Mouse (Mus musculus) ovary, adult 18-20 months (tissue): ENCODE results near the gene Rab30.

Source experiments
- DNase-seq: peaks from one replicate; pipeline ENCODE4 v3.0.0; 2022; ENCODE audit warnings: low spot score, mixed read lengths

Rab30 gene

GRCm38 (mm10) chr7:92842254-92842653 is 100.9 kb downstream of the Rab30 start:
- no peak for DNase-seq

GRCm38 (mm10) chr7:92848246-92848645 is 106.8 kb downstream of the Rab30 start:
- peak; percentile 40 for DNase-seq

GRCm38 (mm10) chr7:92866526-92866925 is 125.1 kb downstream of the Rab30 start:
- no peak for DNase-seq

GRCm38 (mm10) chr7:92870161-92870560 is 128.8 kb downstream of the Rab30 start:
- no peak for DNase-seq

- DNase-seq, result no peak
These were observed 130.2 kb downstream of the Rab30 start for GRCm38 (mm10) chr7:92871596-92871995.

GRCm38 (mm10) chr7:92874116-92874675 is 132.8 kb downstream of the Rab30 start, which contains the start of the genes Ddias and Prcp:
Ddias (minus strand) TSS chr7:92874247.
Prcp (plus strand) TSS chr7:92874470.
- peak; percentile 84 for DNase-seq

GRCm38 (mm10) chr7:92874761-92875408 is 133.5 kb downstream of the Rab30 start:
- DNase-seq, result peak; percentile 89

GRCm38 (mm10) chr7:92876066-92876465 is 134.7 kb downstream of the Rab30 start:
- no peak for DNase-seq

- no peak for DNase-seq
These were observed 135.1 kb downstream of the Rab30 start for GRCm38 (mm10) chr7:92876538-92876937.

GRCm38 (mm10) chr7:92878575-92879285 is 137.3 kb downstream of the Rab30 start:
- DNase-seq, result no peak

GRCm38 (mm10) chr7:92883850-92884716 is 142.7 kb downstream of the Rab30 start:
- DNase-seq, result no peak

- DNase-seq, result no peak
These were observed 143.7 kb downstream of the Rab30 start for GRCm38 (mm10) chr7:92884998-92885660.

GRCm38 (mm10) chr7:92886801-92887200 is 145.4 kb downstream of the Rab30 start:
- no peak for DNase-seq

GRCm38 (mm10) chr7:92887230-92887629 is 145.8 kb downstream of the Rab30 start:
- DNase-seq, result no peak

GRCm38 (mm10) chr7:92890211-92890610 is 148.8 kb downstream of the Rab30 start:
- DNase-seq, result no peak

GRCm38 (mm10) chr7:92890618-92891230 is 149.3 kb downstream of the Rab30 start:
- DNase-seq, result no peak

GRCm38 (mm10) chr7:92893478-92893877 is 152.1 kb downstream of the Rab30 start:
- no peak for DNase-seq
